Mouse (Mus musculus) hindbrain, embryonic 12.5 days (tissue): ENCODE data around the gene Dcst2. TPM values are rescaled to one million over a fixed set of nuclear protein-coding genes. Genes with fewer than 3 reads are reported as not detected.

Experiments
- ATAC-seq: fragments of 200-750 bp; cut with Nextera tagmentation; 2 replicates; pipeline ENCODE4 v1.8.0; 2017; ENCODE audit warnings: moderate TSS enrichment; ENCODE audit not compliant: low FRiP score
- H3K27ac ChIP-seq: fragments of 300-500 bp; sonication (generic); 2 replicates; pipeline ENCODE4 v1.5.1; 2016; ENCODE audit warnings: mild to moderate bottlenecking
- H3K27me3 ChIP-seq: fragments of 300-500 bp; sonication (generic); 2 replicates; pipeline ENCODE4 v1.6.1; 2016; ENCODE audit warnings: mild to moderate bottlenecking
- H3K36me3 ChIP-seq: fragments of 300-500 bp; sonication (generic); 2 replicates; pipeline ENCODE4 v1.6.1; 2016; ENCODE audit warnings: mild to moderate bottlenecking
- H3K4me1 ChIP-seq: fragments of 300-500 bp; sonication (generic); 2 replicates; pipeline ENCODE4 v1.6.1; 2016
- H3K4me2 ChIP-seq: fragments of 300-500 bp; sonication (generic); replicated peaks from 2 replicates; pipeline ENCODE4 v1.6.1; 2016; ENCODE audit warnings: mild to moderate bottlenecking
- H3K4me3 ChIP-seq: fragments of 300-500 bp; sonication (generic); 2 replicates; pipeline ENCODE4 v1.5.1; 2016; ENCODE audit warnings: mild to moderate bottlenecking
- H3K9ac ChIP-seq: fragments of 300-500 bp; sonication (generic); 2 replicates; pipeline ENCODE4 v1.6.1; 2016; ENCODE audit warnings: mild to moderate bottlenecking, moderate library complexity
- H3K9me3 ChIP-seq: fragments of 300-500 bp; sonication (generic); replicated peaks from 2 replicates; pipeline ENCODE4 v1.6.1; 2016; ENCODE audit warnings: mild to moderate bottlenecking
- WGBS: fragments of 180-500 bp; shearing (Covaris S2); methylation state at CpG from one replicate; pipeline ENCODE4 v1.1.7; 2016; 5-methylcytosine and 5-hydroxymethylcytosine counted together
- polyA plus RNA-seq: library from polyadenylated mRNA; unstranded; fragments of >200 nt; fragmentation: Nextera tagmentation; extraction: Ambion mirVana; gene quantifications from 2 replicates; pipeline ENCODE4 v1.2.1, GENCODE M21; 2016

The Dcst2 gene
- polyA plus RNA-seq, 1 experiment from 2014 or later: 0.12 TPM

DNA sequence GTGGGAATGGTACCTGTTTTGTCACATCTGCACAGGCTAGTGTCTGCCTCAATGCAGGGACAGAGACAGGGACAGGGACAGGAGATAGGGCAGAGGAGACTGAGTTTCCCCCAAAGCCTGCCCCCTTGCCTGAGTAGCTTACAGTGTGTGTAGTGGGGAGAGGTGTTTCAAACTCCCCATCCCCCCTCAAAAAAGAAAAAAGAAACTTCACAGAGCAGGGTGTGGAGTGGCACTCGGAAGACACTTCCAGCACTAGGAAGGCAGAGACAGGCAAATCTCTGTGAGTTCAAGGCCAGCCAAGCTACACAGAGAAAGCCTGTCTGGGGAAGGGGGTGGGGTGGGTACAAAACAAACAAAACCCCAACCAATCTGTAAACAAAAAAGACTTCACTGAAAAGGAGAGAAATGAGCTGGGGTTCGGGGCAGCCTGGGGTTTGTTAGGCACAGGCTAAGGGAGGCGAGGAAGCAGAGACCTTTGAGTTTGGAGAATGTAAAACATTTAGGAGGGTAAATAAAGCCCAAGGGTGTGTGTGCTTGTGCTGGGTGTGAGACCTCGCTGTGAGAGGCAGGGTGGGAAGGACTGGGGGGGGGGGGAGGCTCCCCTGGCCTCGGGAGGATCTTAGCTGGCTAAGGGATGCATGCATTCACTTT lies 11.9 kb downstream of the Dcst2 start:
- no peak for ATAC-seq
- Histone ChIP-seq H3K9me3 (no peaks in the 10 kb centered on the region), H3K27ac (no peak overlapping the region), H3K27me3 (peaks cover 3% of the 10 kb centered on the region), H3K4me3 (no peak overlapping the region), H3K4me1 (peaks cover 9% of the 10 kb centered on the region), H3K4me2 (no peak overlapping the region), H3K36me3 (no peaks in the 10 kb centered on the region), H3K9ac (no peak overlapping the region)
- 39% methylated on average over 5 of the region's 5 CpGs for WGBS

DNA sequence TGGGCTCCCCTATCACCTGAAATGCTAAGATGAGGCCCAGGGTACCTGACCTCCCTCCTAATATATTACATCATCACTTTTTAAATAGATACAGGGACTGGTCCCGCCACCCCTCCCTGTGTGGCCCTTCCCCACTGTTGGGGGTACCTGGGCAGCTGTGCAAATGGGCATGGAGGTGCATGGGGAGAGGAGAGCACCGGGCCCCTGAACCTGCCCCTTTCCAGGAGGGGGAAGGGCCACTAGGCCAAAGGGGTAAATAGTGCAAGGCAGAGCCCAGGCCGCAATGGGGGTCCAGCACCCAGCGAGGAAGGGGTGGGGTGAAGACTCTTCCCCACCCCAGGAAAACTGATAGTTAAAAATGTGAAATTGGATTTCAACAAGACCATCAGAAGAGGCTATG lies 16.1 kb downstream of the Dcst2 start:
- WGBS: 64% methylated on average over 4 of the region's 4 CpGs

DNA sequence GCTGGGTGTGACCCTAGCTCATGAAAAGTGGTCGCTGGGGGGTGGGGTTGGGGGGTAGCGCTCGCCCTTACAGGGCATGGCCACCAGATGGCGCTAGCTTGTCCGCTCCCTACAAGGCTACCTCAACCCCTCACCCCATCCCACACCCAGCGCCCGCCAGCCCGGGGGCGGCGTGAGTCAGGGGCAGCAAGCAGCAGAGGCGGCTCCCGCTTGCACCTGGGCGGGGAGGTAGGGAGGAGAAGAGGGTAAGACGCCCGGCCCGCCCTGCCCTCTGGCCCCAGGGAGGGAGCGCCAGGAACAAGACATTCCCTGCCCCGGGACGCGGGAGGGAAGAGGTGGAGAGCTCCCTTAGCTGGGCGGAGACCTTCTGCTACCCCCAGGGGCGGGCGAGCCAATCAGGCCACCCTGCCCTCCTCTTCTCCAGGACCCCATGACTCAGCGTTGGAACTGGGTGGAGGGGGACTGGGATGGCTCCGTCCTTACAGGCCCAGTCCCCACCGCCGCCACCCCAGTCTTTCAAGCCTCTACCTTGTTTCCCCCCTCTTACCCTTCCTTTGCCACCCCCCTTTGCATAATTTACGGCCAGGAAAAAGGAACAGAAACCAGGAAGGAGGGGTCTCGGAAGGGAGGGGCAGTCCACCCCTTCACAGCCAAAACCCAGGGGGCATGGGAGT lies 16.8 kb downstream of the Dcst2 start:
- peak; percentile 91 for ATAC-seq
- no peaks in the 10 kb centered on the region for H3K36me3 ChIP-seq
- H3K4me2 ChIP-seq: peak overlapping the region; percentile 92
- peak overlapping the region; percentile 54 for H3K4me3 ChIP-seq
- 1% methylated on average over 14 of the region's 29 CpGs for WGBS
- no peaks in the 10 kb centered on the region for H3K9me3 ChIP-seq
- peak overlapping the region; percentile 69 for H3K9ac ChIP-seq
- H3K27me3 ChIP-seq: peaks cover 3% of the 10 kb centered on the region
- peak overlapping the region; percentile 55; the same call in 1 of the 2 replicates for H3K27ac ChIP-seq
- H3K4me1 ChIP-seq: peaks cover 13% of the 10 kb centered on the region

More for the DNA sequence above, 16.1 kb downstream of the Dcst2 start:
- H3K27me3 ChIP-seq: peaks cover 3% of the 10 kb centered on the region
- no peaks in the 10 kb centered on the region for H3K36me3 ChIP-seq
- H3K9me3 ChIP-seq: no peaks in the 10 kb centered on the region
- H3K27ac ChIP-seq: no peak overlapping the region
- no peak overlapping the region for H3K4me3 ChIP-seq
- H3K4me2 ChIP-seq: no peak overlapping the region
- no peak overlapping the region for H3K9ac ChIP-seq
- H3K4me1 ChIP-seq: peaks cover 13% of the 10 kb centered on the region
- no peak; the same call in 1 of the 2 replicates for ATAC-seq

DNA sequence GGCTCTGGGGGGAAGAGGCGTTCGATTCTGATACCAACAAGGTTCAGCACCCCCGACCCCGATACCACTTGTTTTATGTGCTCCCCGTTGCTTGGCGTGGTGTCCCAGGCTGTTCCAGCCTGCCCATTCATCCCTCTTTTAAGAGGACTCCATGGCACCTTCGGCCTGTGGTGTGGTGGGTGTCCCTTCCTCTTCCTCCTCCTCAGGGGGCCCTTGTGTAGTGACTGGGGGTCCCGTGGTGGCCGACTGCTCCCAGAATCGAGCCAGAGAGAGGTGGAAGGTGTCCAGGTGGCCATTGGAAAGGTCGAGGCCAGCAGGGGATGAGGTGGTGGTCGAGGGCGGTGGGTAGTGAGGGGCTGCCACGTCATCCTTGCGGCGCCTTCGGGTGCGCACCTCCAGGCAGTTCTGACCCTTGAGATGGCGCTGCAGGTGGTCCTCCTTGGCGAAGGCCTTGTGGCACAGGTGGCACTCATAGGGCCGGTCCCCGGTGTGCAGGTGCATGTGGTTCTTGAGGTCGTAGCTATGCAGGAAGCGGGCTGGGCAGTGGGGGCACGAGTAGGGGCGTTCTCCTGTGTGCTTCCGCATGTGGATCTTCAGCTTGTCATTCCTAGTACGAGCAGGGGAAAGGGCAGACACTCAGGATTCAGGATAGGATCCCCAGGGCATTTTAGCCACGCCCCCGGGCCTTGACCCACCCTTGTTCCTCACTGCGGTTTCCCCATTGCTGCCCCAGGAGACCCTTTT lies 17.8 kb downstream of the Dcst2 start:
- H3K27me3 ChIP-seq: peaks cover 3% of the 10 kb centered on the region
- peak overlapping the region; percentile 92; the same call in 1 of the 2 replicates for H3K4me2 ChIP-seq
- no peak overlapping the region for H3K4me3 ChIP-seq
- no peaks in the 10 kb centered on the region for H3K36me3 ChIP-seq
- ATAC-seq: no peak
- WGBS: 86% methylated on average over 31 of the region's 31 CpGs
- peaks cover 13% of the 10 kb centered on the region for H3K4me1 ChIP-seq
- no peak overlapping the region for H3K9ac ChIP-seq
- no peaks in the 10 kb centered on the region for H3K9me3 ChIP-seq
- no peak overlapping the region for H3K27ac ChIP-seq

DNA sequence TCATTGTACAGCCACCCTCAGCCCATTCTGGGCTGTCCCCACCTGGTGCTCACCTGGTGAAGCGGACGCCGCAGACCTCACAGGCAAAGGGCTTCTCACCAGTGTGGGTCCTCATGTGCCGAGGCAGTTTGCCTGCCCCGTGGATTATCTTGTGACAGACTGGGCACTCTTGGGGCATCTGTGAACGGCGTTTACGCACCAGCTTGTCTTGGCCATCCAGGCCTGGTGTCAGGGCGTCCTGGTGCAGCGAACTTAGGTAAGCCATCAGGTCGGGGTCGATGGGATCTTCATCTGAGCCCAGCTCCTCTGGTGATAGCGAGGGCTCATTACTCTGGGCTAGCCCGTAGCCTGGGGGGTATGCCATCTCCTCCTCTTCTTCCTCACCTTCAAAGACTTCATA lies 18.5 kb downstream of the Dcst2 start:
- no peaks in the 10 kb centered on the region for H3K36me3 ChIP-seq
- peaks cover 13% of the 10 kb centered on the region for H3K4me1 ChIP-seq
- H3K27me3 ChIP-seq: peaks cover 3% of the 10 kb centered on the region
- no peak overlapping the region for H3K27ac ChIP-seq
- no peak overlapping the region for H3K9ac ChIP-seq
- no peak overlapping the region for H3K4me2 ChIP-seq
- no peak overlapping the region for H3K4me3 ChIP-seq
- ATAC-seq: no peak
- no peaks in the 10 kb centered on the region for H3K9me3 ChIP-seq
- WGBS: 94% methylated on average over 14 of the region's 14 CpGs

DNA sequence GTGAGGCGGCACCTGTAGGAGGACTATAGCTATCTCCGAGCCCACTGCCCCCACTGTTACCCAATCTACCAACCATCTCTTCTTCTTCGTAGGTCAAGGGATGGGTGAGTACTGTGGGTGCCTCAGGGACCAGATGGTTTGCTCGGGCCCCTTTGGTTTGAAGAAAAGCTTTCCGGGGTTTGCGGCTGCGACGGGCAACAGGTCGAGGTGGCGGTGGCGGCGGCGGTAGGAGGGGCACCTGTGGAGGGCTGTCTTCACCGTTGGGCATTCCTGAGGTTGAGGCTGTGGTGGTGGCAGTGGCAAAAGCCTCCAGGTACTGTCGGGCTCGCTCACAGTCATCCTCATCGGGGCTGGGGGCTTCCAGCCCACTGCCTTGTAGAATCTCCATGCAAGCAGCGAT lies 18.9 kb downstream of the Dcst2 start:
- ATAC-seq: no peak
- Histone ChIP-seq H3K27ac (no peak overlapping the region), H3K4me3 (no peak overlapping the region), H3K9me3 (no peaks in the 10 kb centered on the region), H3K9ac (no peak overlapping the region), H3K4me1 (peaks cover 13% of the 10 kb centered on the region), H3K36me3 (no peaks in the 10 kb centered on the region), H3K4me2 (no peak overlapping the region), H3K27me3 (peaks cover 3% of the 10 kb centered on the region; the same call in 1 of the 2 replicates)
- 93% methylated on average over 18 of the region's 18 CpGs for WGBS

DNA sequence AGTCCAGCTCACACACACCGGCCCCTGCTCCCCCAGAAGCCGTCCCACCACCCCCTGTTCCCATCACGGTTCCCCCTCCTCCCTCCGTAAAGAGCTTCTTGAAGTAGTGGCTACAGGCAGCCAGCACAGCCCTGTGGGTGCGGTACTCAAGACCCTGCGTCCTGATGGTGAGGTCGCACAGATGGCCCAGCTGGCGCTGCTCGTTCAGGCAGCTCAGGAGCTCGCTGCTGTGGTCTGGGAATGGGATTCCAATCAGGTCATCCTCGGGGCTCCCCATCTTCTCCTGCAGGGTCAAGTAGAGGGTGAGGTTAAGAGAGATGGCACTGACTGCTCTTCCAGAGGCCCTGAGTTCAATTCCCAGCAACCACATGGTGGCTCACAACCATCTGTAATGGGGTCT lies 19.5 kb downstream of the Dcst2 start:
- WGBS: 85% methylated on average over 11 of the region's 11 CpGs
- Histone ChIP-seq H3K9me3 (no peaks in the 10 kb centered on the region), H3K9ac (no peak overlapping the region), H3K4me2 (no peak overlapping the region), H3K4me1 (peaks cover 13% of the 10 kb centered on the region), H3K27ac (no peak overlapping the region), H3K36me3 (no peaks in the 10 kb centered on the region), H3K4me3 (no peak overlapping the region), H3K27me3 (peaks cover 3% of the 10 kb centered on the region; the same call in 1 of the 2 replicates)
- ATAC-seq: no peak

DNA sequence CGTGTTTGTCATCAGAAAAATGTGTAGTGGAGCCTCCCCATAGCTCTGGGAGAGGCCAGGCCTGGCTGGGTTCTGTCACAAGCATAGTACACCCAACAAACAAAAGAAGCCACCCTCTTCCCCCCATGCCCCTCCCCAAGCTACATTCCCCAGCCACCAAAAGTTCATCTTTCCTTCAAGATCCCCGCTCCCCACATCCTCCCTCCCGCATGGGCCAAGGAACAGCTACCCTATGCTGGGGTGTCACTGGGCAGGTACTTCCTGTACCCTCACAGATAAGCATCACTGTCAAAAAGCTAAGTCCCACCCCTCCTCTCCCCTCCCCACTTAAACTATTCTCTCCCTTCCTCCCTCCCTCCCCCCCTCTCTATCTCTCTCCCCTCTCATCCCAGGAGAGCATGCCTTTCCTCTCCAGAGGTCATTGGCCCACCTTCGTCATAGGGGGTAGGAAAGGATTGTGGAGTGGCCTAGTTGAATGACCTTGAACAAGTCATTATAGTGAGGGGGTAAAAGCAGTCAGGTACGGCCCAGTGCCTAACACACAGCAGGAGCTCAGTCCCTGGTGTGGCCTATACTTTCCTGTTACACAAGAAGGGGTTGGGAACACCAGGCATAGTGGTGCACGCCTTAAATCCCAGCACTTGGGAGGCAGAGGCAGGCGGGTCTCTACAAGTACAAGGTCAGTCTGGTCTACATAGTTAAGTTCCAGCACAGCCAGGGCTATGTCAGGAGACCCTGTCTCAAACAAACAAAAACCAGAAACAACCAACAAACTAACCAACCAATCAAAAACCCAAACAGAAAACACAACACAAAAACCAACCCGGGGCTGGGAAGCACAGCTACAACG lies 20.5 kb downstream of the Dcst2 start:
- WGBS: 88% methylated on average over 9 of the region's 9 CpGs
- H3K4me3 ChIP-seq: no peak overlapping the region
- no peak overlapping the region for H3K4me2 ChIP-seq
- no peak overlapping the region for H3K27ac ChIP-seq
- no peaks in the 10 kb centered on the region for H3K27me3 ChIP-seq
- no peaks in the 10 kb centered on the region for H3K9me3 ChIP-seq
- no peak overlapping the region for H3K9ac ChIP-seq
- peaks cover 16% of the 10 kb centered on the region for H3K4me1 ChIP-seq
- no peaks in the 10 kb centered on the region for H3K36me3 ChIP-seq
- no peak for ATAC-seq

DNA sequence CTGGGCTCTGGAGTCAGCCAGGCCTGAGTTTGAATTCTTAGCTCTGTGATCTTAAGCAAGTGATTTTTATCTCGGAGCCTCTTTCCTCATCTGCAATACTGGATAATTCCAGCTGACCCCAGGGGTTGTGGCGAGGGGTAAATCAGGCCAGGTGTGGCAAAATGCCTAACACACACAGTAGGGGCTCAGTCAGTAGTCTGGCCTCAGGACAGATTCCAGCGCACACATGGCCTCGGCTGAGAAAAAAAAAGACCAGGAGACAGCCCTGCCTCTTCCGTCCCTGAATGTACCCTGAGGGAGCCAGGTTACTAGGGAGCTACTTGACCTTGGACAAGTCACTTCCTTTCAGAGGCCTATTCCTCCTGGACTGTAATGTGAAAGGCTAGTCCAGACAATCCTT lies 21.2 kb downstream of the Dcst2 start:
- Histone ChIP-seq H3K36me3 (no peaks in the 10 kb centered on the region), H3K4me2 (no peak overlapping the region), H3K9me3 (no peaks in the 10 kb centered on the region), H3K27ac (no peak overlapping the region), H3K4me3 (no peak overlapping the region), H3K9ac (no peak overlapping the region), H3K4me1 (peaks cover 15% of the 10 kb centered on the region), H3K27me3 (no peaks in the 10 kb centered on the region)
- 86% methylated on average over 5 of the region's 5 CpGs for WGBS
- no peak for ATAC-seq

DNA sequence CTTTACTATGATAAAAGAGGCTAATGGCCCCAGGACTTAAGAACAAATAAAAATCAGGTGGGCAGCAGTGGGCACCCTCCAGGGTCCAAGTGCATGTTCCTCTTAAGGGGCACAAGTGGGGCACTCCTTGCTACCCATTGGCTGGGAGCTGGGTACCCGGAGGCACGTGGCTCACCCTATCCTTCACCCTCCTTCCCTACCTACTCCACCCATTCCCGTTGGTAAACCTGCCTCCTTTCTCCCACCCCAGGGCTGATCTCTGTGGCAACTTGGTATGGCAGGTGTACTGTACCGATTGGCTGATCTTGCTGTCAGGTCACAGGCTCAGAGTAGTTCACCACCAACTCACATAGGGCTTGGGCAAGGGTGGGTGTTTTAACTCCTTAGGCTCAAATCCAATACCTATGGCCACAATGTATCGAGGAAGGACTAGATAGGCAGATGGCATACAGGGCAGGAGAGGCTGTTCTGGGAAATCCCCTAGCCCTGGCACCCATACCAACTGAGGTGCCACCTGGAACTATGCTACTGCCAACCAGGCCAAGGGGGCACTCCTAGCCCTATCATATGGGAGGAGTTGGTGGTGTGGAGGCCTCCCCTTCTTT lies 22.0 kb downstream of the Dcst2 start:
- H3K4me2 ChIP-seq: no peak overlapping the region
- 84% methylated on average over 5 of the region's 5 CpGs for WGBS

DNA sequence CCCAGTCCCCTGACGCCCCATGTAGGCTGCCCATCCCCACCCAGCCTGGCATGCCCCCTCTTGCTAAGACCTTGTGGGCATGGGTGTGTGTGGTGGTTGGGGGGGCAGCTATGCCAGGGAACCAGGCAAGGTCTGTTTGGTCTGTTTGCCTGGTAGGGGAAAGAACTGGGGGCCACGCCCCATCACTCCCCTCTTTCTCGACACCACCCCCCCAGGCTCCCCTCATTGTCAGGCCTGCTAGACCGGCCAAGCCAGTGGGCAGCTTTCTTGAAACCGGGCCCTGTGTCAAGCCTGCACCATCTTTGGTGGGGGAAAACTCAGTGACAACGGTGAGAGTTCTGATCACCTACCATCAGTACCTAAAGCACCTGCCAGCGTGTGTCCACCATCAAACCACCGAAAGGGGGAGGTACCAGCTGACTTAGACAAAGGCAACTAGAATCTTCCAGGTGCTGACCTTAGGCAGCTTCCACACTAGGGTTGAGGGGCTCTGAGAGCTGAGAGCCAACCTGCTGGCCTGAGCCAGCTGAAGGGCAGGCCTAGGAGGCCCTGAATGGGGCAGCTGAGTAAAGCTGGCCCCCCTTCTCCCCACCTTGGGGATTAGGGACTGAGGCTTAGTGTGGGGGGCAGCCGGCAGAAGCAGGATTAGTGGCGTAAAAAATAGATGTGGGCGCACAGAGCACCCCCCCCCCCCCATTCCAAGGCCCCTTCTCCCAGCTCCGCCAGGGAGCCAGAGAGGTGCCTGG lies 22.7 kb downstream of the Dcst2 start:
- Histone ChIP-seq H3K4me2 (no peak overlapping the region), H3K27me3 (no peaks in the 10 kb centered on the region), H3K27ac (no peak overlapping the region), H3K36me3 (no peaks in the 10 kb centered on the region), H3K9ac (peak overlapping the region; percentile 35; the same call in 1 of the 2 replicates), H3K9me3 (no peaks in the 10 kb centered on the region), H3K4me3 (no peak overlapping the region), H3K4me1 (0 out of 2 replicates have a peak, but pooled peaks cover 4% of the 10 kb centered on the region)
- no peak for ATAC-seq
- WGBS: 74% methylated on average over 12 of the region's 12 CpGs

More for the DNA sequence above, 22.0 kb downstream of the Dcst2 start:
- ATAC-seq: no peak
- H3K27me3 ChIP-seq: no peaks in the 10 kb centered on the region
- no peaks in the 10 kb centered on the region for H3K9me3 ChIP-seq
- no peak overlapping the region for H3K9ac ChIP-seq
- H3K27ac ChIP-seq: no peak overlapping the region
- peaks cover 7% of the 10 kb centered on the region; the same call in 1 of the 2 replicates for H3K4me1 ChIP-seq
- no peak overlapping the region for H3K4me3 ChIP-seq
- H3K36me3 ChIP-seq: no peaks in the 10 kb centered on the region
